In genomic region chr2:59499717-59500116, GRCm38 (mm10) we compare ENCODE assay signal across 28 mouse cellular contexts. TPM values are rescaled to one million over a fixed set of nuclear protein-coding genes. Genes with fewer than 3 reads are reported as not detected.
DNase-seq lines count a peak whose midpoint lies in the region; ATAC-seq lines count a peak whose summit lies in the region.
"Had no signal": no experiment of that assay in that cellular context is flagged by ENCODE, and none has a peak within 500 bp of the region (broad histone marks: within the 10 kb centered on the region; RNA-seq: fewer than 3 reads in every experiment).

No protein-coding gene starts in this region.

- H3K9me3 ChIP-seq in stomach, embryonic 16.5 days (replicated peaks; ENCODE audit: control insufficient read depth, low read length), result no peaks in the 10 kb centered on the region
- H3K9me3 ChIP-seq: forebrain, embryonic 15.5 days; heart, embryonic 12.5 days; heart, embryonic 15.5 days had no signal

- peaks cover 5% of the 10 kb centered on the region; the same call in 1 of the 2 replicates for H3K4me1 ChIP-seq in stomach, embryonic 16.5 days (ENCODE audit: control insufficient read depth, insufficient read depth, low read length)
- H3K4me1 ChIP-seq: forebrain, embryonic 15.5 days had no signal

- H3K27me3 ChIP-seq in stomach, embryonic 16.5 days (ENCODE audit: control insufficient read depth, insufficient read depth, low read length), result no peaks in the 10 kb centered on the region
- H3K27me3 ChIP-seq: forebrain, embryonic 15.5 days; heart, embryonic 12.5 days; heart, embryonic 15.5 days had no signal

- 69% methylated on average over 2 of the region's 2 CpGs for WGBS in stomach, embryonic 16.5 days

- DNase-seq in adrenal gland, adult 8-10 months, result peak; percentile 10
- no peak for DNase-seq in adrenal gland, adult 18-20 months (ENCODE audit: low spot score in 2 of 2)
- DNase-seq in adrenal gland, postnatal 10 days, result peak; percentile 13
- DNase-seq in adrenal gland, postnatal 36 days, result peak; percentile 5 to 54
- DNase-seq in embryo, embryonic 10 days (ENCODE audit: low spot score), result no peak
- DNase-seq in testis, postnatal 14 days (ENCODE audit: low spot score), result no peak
- no peak for DNase-seq in heart, postnatal 14 days
- DNase-seq: cerebellum, adult 11-12 months; cerebellum, adult 8-10 months; cerebellum, postnatal 10 days; cerebellum, postnatal 36 days; gastrocnemius, postnatal 25 days; heart, adult 18-20 months; heart, postnatal 10 days; heart, postnatal 4 days had no signal

- no peak overlapping the region for H3K4me3 ChIP-seq in stomach, embryonic 16.5 days (replicated peaks; ENCODE audit: low read length)
- H3K4me3 ChIP-seq: forebrain, embryonic 15.5 days; heart, embryonic 12.5 days; heart, embryonic 15.5 days had no signal

- no peak overlapping the region for H3K4me2 ChIP-seq in stomach, embryonic 16.5 days (ENCODE audit: low read depth, low read length)
- H3K4me2 ChIP-seq: forebrain, embryonic 15.5 days; heart, embryonic 12.5 days; heart, embryonic 15.5 days; hindbrain, embryonic 14.5 days had no signal

- no peaks in the 10 kb centered on the region for H3K36me3 ChIP-seq in stomach, embryonic 16.5 days (ENCODE audit: control insufficient read depth, insufficient read depth, low read length)
- H3K36me3 ChIP-seq: forebrain, embryonic 15.5 days; heart, embryonic 12.5 days; heart, embryonic 15.5 days had no signal

- no peak overlapping the region for H3K9ac ChIP-seq in stomach, embryonic 16.5 days (ENCODE audit: low read length)
- H3K9ac ChIP-seq: forebrain, embryonic 15.5 days; heart, embryonic 12.5 days; heart, embryonic 15.5 days; hindbrain, embryonic 14.5 days had no signal

- intact Hi-C loops in heart, postnatal 14 days (cut with DNase I), result no loop called here

- no peak for ATAC-seq in stomach, embryonic 16.5 days (ENCODE audit: insufficient read depth, low FRiP score)
- ATAC-seq: CD4-positive, CD25-positive, alpha-beta regulatory T cell, adult 4 months; forebrain, embryonic 15.5 days; hindbrain, postnatal 0 days; inflammation-experienced regulatory T-cells, adult 6 months; intestine, embryonic 16.5 days had no signal

- 0 out of 2 replicates have a peak overlapping the region, but pooled peaks have one; percentile 8 for H3K27ac ChIP-seq in stomach, embryonic 16.5 days (ENCODE audit: low read length)
- H3K27ac ChIP-seq: forebrain, embryonic 15.5 days; heart, embryonic 15.5 days; hindbrain, embryonic 14.5 days; hindbrain, postnatal 0 days had no signal

RNA-seq across cellular contexts. Expression of gene Dapl1, which starts 15.3 kb away (rescaled TPM):
- not detected for total RNA-seq in adrenal gland, adult 8-10 months (2022)
- total RNA-seq in adrenal gland, adult 18-20 months (2021), result not detected
- total RNA-seq in adrenal gland, postnatal 10 days (2021), result 1 to 10 TPM; 1.7 to 3.6 TPM
- not detected for total RNA-seq in adrenal gland, postnatal 36 days (2021)
- polyA plus RNA-seq in stomach, embryonic 16.5 days (2015; fragmentation: Nextera tagmentation; extraction: Ambion mirVana), result 85.4 and 111 TPM in 2 replicates
- total RNA-seq in heart, postnatal 14 days (2021), result not detected
- total RNA-seq: gastrocnemius, adult 8-10 months; gastrocnemius, postnatal 25 days; heart, postnatal 10 days; heart, postnatal 4 days; hindbrain, postnatal 0 days; MEL had no signal
- polyA plus RNA-seq: brain, embryonic 14.5 days; C2C12; forebrain, embryonic 15.5 days; hindbrain, embryonic 14.5 days; intestine, embryonic 16.5 days had no signal

Comparison
In these comparisons a context has a peak if more than half of its experiments do, and no peak if none do; other contexts are left out.
1. DNase-seq: peak in adrenal gland, adult 8-10 months (single experiment), adrenal gland, postnatal 10 days (single experiment) and adrenal gland, postnatal 36 days (2 of 2); none in adrenal gland, adult 18-20 months (0 of 2), embryo, embryonic 10 days (single experiment), testis, postnatal 14 days (single experiment) and heart, postnatal 14 days (0 of 2).